Mouse (Mus musculus): Measurements from ENCODE around the gene Ezr.

DNA sequence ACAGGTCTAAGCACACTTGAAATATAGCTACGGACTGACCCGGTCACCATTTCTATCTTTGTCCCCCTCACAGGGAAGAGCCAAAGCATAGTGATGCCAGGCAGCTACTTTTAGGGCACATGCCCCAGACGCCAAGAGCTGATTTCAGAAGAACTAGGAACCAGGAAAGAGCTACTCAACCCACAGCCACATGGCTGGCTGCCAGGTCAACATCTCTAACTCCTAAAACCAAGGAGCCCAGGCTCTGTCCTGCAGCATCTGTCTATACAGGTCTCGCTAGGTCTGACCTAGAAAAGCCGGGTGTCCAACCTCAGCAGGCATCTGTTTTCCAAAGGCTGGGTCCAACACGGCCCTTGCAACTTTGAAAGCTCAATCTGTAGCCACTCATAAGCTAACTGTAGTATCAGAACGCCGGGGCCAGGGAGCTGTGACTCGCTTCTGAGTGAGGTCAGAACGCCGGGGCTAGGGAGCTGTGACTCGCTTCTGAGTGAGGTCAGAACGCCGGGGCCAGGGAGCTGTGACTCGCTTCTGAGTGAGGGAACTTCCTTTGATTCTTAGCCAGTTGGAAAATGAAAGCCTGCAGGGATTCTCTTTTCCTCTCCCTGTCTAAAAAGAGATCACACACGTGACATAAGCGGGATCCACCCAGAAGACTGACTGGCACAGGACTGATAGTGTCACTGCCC lies 33.7 kb downstream of the Ezr start:
- TF ChIP-seq CTCF (IDR thresholded peaks at IDR 0.05; ENCODE audit: low read depth, low read length), result no peak
- no peak for TF ChIP-seq POLR2AphosphoS5 (IDR thresholded peaks at IDR 0.05; ENCODE audit: insufficient replicate concordance, low read depth, low read length)
